Mouse (Mus musculus) limb, embryonic 12.5 days (tissue): ENCODE results near the gene Vgll2. TPM values are rescaled to one million over a fixed set of nuclear protein-coding genes. Genes with fewer than 3 reads are reported as not detected.

Experiments
- microRNA-seq: library from miRNA; unstranded; fragments of <30 nt; microRNA quantifications from one replicate; pipeline ENCODE4, GENCODE M21; 2017
- polyA plus RNA-seq: library from polyadenylated mRNA; unstranded; fragments of >200 nt; fragmentation: Nextera tagmentation; extraction: Ambion mirVana; gene quantifications from 2 replicates; pipeline ENCODE4 v1.2.1, GENCODE M21; 2016

Gene Vgll2
- polyA plus RNA-seq, 1 experiment from 2014 or later = 26.3 TPM

Small RNA genes lying within 50 kb of the gene (microRNA-seq; reads per million reads assigned to microRNA genes)
- not detected for gene Gm24084

Other genes with a start within 250 kb of the Vgll2 start
- not detected in 2 replicates for gene Ros1, start 172.7 kb downstream of the Vgll2 start, polyA plus RNA-seq
- 28.9 and 29.0 TPM in 2 replicates for gene Dcbld1, start 211.1 kb downstream of the Vgll2 start, polyA plus RNA-seq